Comparison of ENCODE assay signal across 8 mouse cellular contexts in genomic region chr16:92019141-92020118, GRCm38 (mm10). TPM values are rescaled to one million over a fixed set of nuclear protein-coding genes. Genes with fewer than 3 reads are reported as not detected.
DNase-seq lines count a peak whose midpoint lies in the region; ATAC-seq lines count a peak whose summit lies in the region.

No protein-coding gene starts in this region.

- H3K27me3 ChIP-seq in hindbrain, embryonic 16.5 days (replicated peaks; ENCODE audit: control insufficient read depth, insufficient read depth, low read length): no peaks in the 10 kb centered on the region

- peak overlapping the region; percentile 65 for H3K9ac ChIP-seq in hindbrain, embryonic 16.5 days (ENCODE audit: low read depth, low read length)

- no peaks in the 10 kb centered on the region for H3K36me3 ChIP-seq in hindbrain, embryonic 16.5 days (ENCODE audit: control insufficient read depth, insufficient read depth, low read length)

- peaks cover 5% of the 10 kb centered on the region for H3K4me1 ChIP-seq in hindbrain, embryonic 16.5 days (ENCODE audit: control insufficient read depth, insufficient read depth, low read depth, low read length)

- peak overlapping the region; percentile 43 for H3K4me3 ChIP-seq in hindbrain, embryonic 16.5 days (ENCODE audit: low read length)

- ATAC-seq in hindbrain, embryonic 16.5 days: peak; percentile 80
- peak; percentile 58 for ATAC-seq in megakaryocyte progenitor cell, adult 5-6 weeks (replicated peaks; ENCODE audit: poor library complexity)

- peak overlapping the region; percentile 79 for H3K4me2 ChIP-seq in hindbrain, embryonic 16.5 days (ENCODE audit: low read length)

- no peaks in the 10 kb centered on the region for H3K9me3 ChIP-seq in hindbrain, embryonic 16.5 days (ENCODE audit: control insufficient read depth, low read length)

- H3K27ac ChIP-seq in hindbrain, embryonic 16.5 days (ENCODE audit: low read depth, low read length): peak overlapping the region; percentile 68

- peak; percentile 54 for DNase-seq in R1 (ENCODE audit: low read depth, low spot score)
- DNase-seq in c-Kit-positive CD71-negative TER-119-negative erythroid progenitor cells, embryonic 14.5 days (ENCODE audit: low read depth): peak; percentile 28
- DNase-seq in frontal cortex, postnatal 10 days (ENCODE audit: low spot score in 2 of 2): peak; percentile 9 to 23
- peak; percentile 22 to 28 for DNase-seq in left cerebral cortex, postnatal 36 days (ENCODE audit: low spot score in 2 of 2)
- peak; percentile 13 for DNase-seq in right cerebral cortex, postnatal 25 days
- no peak for DNase-seq in MN1 (ENCODE audit: low spot score)

- WGBS in hindbrain, embryonic 16.5 days: 6% methylated on average over 26 of the region's 26 CpGs

- intact Hi-C loops in left cerebral cortex, postnatal 36 days (cut with DNase I): no loop called here

RNA-seq across cellular contexts. Expression of gene Mrps6, which starts 38.6 kb away (rescaled TPM):
- 194 and 196 TPM in 2 replicates for polyA plus RNA-seq in hindbrain, embryonic 16.5 days (2015; fragmentation: Nextera tagmentation; extraction: Ambion mirVana)
- 10 to 100 TPM; 44.1 to 53.2 TPM for total RNA-seq in left cerebral cortex, postnatal 36 days (2021)
- 28.2 and 30.8 TPM in 2 replicates for total RNA-seq in megakaryocyte progenitor cell, adult 5-6 weeks (2015)
- total RNA-seq in megakaryocyte progenitor cell, adult 5-6 weeks (2017): 24.7 and 29.2 TPM in 2 replicates

RNA-seq across cellular contexts. Expression of gene Gm49711, which starts 38.7 kb away (rescaled TPM):
- polyA plus RNA-seq in hindbrain, embryonic 16.5 days (2015; fragmentation: Nextera tagmentation; extraction: Ambion mirVana): 0.38 and 0.42 TPM in 2 replicates
- not detected for total RNA-seq in left cerebral cortex, postnatal 36 days (2021)
- total RNA-seq in megakaryocyte progenitor cell, adult 5-6 weeks (2015): not detected in 2 replicates
- not detected in 2 replicates for total RNA-seq in megakaryocyte progenitor cell, adult 5-6 weeks (2017)

RNA-seq across cellular contexts. Expression of gene Slc5a3, which starts 38.7 kb away (rescaled TPM):
- polyA plus RNA-seq in hindbrain, embryonic 16.5 days (2015; fragmentation: Nextera tagmentation; extraction: Ambion mirVana): 14.4 and 18.2 TPM in 2 replicates
- 10 to 100 TPM; 20.3 to 27.8 TPM for total RNA-seq in left cerebral cortex, postnatal 36 days (2021)
- 2.9 and 3.0 TPM in 2 replicates for total RNA-seq in megakaryocyte progenitor cell, adult 5-6 weeks (2015)
- 3.1 and 4.7 TPM in 2 replicates for total RNA-seq in megakaryocyte progenitor cell, adult 5-6 weeks (2017)
